Mouse (Mus musculus) embryonic fibroblast, embryonic 13.5 days (primary cell): ENCODE data around the gene Gak. TPM values are rescaled to one million over a fixed set of nuclear protein-coding genes. Genes with fewer than 3 reads are reported as not detected.
A peak's percentile ranks its signal among the peaks of the same experiment; 100 is the strongest.

Source experiments
- H3K27ac ChIP-seq: 2 replicates; pipeline ENCODE4 v1.5.1; 2012; ENCODE audit warnings: low read length, control low read depth, inconsistent platforms; ENCODE audit not compliant: insufficient read depth
- H3K4me1 ChIP-seq: 2 replicates; pipeline ENCODE4 v1.6.1; 2011; ENCODE audit warnings: low read length; ENCODE audit not compliant: control insufficient read depth, insufficient read depth
- H3K4me3 ChIP-seq: 2 replicates; pipeline ENCODE4 v1.5.1; 2011; ENCODE audit warnings: mild to moderate bottlenecking, control low read depth, low read length; ENCODE audit not compliant: insufficient read depth
- CTCF ChIP-seq: IDR thresholded peaks from 2 replicates; pipeline ENCODE4 v1.5.1; 2011; ENCODE audit warnings: mild to moderate bottlenecking, control low read depth, low read length, moderate library complexity, borderline replicate concordance; ENCODE audit not compliant: insufficient read depth
- POLR2A ChIP-seq: IDR thresholded peaks from 2 replicates; pipeline ENCODE4 v1.6.1; 2011; ENCODE audit warnings: low read depth, mild to moderate bottlenecking, control low read depth, low read length, moderate library complexity
- polyA plus RNA-seq: library from polyadenylated mRNA; stranded (reverse); fragments of >200 nt; gene quantifications from 2 replicates; pipeline ENCODE4 v1.2.4, GENCODE M21; 2011; ENCODE audit warnings: low read depth; ENCODE audit not compliant: missing spikeins, insufficient read length

The Gak gene
- 74.7 and 92.7 TPM in 2 replicates for polyA plus RNA-seq

- TF ChIP-seq POLR2A (peak; percentile 96), CTCF (no peak)
- no peak within 1 kb of the TSS; the same call in 1 of the 2 replicates for H3K27ac ChIP-seq
- H3K4me3 ChIP-seq: peak within 1 kb of the TSS; percentile 76
These were observed at the start of gene Gak, which contains the start of gene Tmem175 for GRCm38 (mm10) chr5:108629634-108630483. Gak (minus strand) TSS chr5:108629755. Tmem175 (plus strand) TSS chr5:108629770.

DNA sequence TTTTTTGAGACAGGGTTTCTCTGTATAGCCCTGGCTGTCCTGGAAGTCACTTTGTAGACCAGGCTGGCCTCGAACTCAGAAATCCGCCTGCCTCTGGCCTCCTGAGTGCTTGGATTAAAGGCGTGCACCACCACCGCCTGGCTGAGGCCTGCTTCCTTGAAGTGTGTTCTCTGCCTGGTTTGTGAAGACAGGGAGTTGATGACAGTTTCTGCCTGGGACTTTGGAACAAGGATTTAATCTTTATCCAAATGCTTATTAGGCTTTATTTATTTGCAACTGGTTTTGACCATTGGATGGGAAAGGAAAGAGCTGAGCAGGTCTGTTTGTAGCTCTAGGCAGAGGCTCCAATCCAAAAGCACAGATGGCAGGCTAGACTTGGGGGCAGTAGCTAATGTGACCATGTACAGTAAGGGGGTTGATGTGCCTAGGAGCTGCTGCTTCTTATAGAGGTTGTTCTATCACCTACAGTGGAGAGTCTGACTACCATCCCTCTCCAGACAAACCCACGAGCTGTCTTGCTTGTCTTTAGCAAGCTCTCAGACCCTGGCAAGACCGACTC, 48.8 kb upstream of the Gak start:
- H3K4me3 ChIP-seq: no peak overlapping the region
- H3K27ac ChIP-seq: no peak overlapping the region
- TF ChIP-seq POLR2A (no peak), CTCF (no peak)
- H3K4me1 ChIP-seq: peaks cover 8% of the 10 kb centered on the region

More at GRCm38 (mm10) chr5:108629634-108630483, at the start of gene Gak, which contains the start of gene Tmem175:
- H3K4me1 ChIP-seq: peaks cover 5% of the 10 kb centered on the region

- peak; percentile 44; the same call in 1 of the 2 replicates for TF ChIP-seq POLR2A
- TF ChIP-seq CTCF: no peak
- H3K27ac ChIP-seq: no peak overlapping the region
- H3K4me3 ChIP-seq: no peak overlapping the region
- peaks cover 8% of the 10 kb centered on the region for H3K4me1 ChIP-seq
These were observed 48.2 kb upstream of the Gak start for GRCm38 (mm10) chr5:108677605-108678295.

GRCm38 (mm10) chr5:108676772-108677498, 47.4 kb upstream of the Gak start:
- no peak overlapping the region for H3K4me3 ChIP-seq
- H3K4me1 ChIP-seq: peaks cover 8% of the 10 kb centered on the region
- no peak overlapping the region for H3K27ac ChIP-seq
- peak; percentile 26; the same call in 1 of the 2 replicates for TF ChIP-seq CTCF
- no peak; the same call in 1 of the 2 replicates for TF ChIP-seq POLR2A

GRCm38 (mm10) chr5:108675251-108675816, 45.8 kb upstream of the Gak start, which contains the start of gene Slc26a1:
Slc26a1 (minus strand) TSS chr5:108675569.
- Histone ChIP-seq H3K27ac (no peak within 1 kb of the TSS), H3K4me3 (no peak within 1 kb of the TSS)
- TF ChIP-seq CTCF: no peak
- TF ChIP-seq POLR2A: no peak

DNA sequence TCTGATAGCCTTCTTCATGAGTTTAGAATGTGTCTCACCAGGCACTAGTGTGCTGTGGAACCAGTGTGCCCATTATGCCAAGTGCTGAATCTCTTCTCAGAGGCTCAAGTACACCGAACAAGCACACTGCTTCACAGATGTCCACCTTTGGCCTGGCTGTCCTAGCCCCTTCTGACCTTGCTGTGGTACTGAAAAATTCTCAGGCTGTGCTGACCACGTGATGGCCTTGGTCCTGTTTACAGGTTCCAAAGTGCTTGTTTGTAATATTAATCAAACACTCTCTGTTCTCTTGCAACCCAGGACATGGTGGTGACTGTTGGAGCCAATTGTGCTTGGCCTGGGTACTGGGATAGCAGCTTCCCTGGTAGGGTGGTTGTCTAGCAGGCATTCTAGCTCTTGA, 45.1 kb upstream of the Gak start:
- no peak for TF ChIP-seq CTCF
- no peak for TF ChIP-seq POLR2A
- H3K27ac ChIP-seq: no peak overlapping the region
- H3K4me1 ChIP-seq: no peaks in the 10 kb centered on the region
- H3K4me3 ChIP-seq: no peak overlapping the region

More at GRCm38 (mm10) chr5:108675251-108675816, 45.8 kb upstream of the Gak start, which contains the start of gene Slc26a1:
- H3K4me1 ChIP-seq: no peaks in the 10 kb centered on the region

DNA sequence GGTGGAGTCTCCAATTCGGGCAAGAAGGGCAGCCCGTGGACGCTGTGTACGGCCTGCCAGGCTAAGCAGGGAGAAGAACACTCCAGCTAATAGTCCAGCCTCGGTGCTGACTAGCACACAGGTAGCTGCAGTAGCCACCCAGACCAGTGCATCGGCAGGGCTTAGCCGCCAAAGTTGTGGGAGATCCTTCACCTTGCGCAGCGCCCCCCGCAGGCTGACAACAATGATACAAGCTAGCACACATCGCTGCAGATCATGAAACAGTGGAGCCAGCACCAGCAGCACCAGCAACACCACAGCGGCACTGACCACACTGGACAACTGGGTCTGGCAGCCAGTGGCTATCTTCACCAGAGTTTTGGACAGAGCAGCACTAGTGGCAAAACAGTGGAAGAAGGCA, 42.2 kb upstream of the Gak start:
- Histone ChIP-seq H3K4me3 (no peak overlapping the region), H3K4me1 (peaks cover 4% of the 10 kb centered on the region; the same call in 1 of the 2 replicates), H3K27ac (no peak overlapping the region)
- no peak for TF ChIP-seq CTCF
- TF ChIP-seq POLR2A: no peak

DNA sequence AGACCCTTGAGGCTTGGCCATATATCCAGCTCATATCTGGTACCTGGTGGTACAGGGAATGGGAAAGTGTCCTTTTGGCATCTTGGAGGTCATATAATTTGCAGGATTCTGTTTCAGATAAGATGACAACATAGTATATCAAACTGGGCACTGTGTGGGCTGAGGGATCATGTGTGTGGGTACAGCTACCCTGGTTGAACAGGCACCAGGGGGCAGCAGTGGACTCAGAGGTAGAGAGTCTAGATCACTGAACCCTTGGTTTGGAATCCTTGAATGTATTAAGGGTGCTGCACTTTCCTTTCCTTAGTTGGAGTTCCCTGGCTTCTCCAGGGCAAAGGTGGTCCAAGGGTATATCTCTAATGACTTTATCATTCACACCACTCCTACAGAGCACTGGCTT, 41.2 kb upstream of the Gak start:
- Histone ChIP-seq H3K4me3 (no peak overlapping the region), H3K27ac (no peak overlapping the region), H3K4me1 (peaks cover 4% of the 10 kb centered on the region; the same call in 1 of the 2 replicates)
- TF ChIP-seq POLR2A: no peak; the same call in 1 of the 2 replicates
- peak; percentile 38; the same call in 1 of the 2 replicates for TF ChIP-seq CTCF

GRCm38 (mm10) chr5:108669986-108670385, 40.4 kb upstream of the Gak start:
- Histone ChIP-seq H3K4me3 (peak overlapping the region; percentile 55), H3K27ac (no peak overlapping the region), H3K4me1 (peaks cover 4% of the 10 kb centered on the region; the same call in 1 of the 2 replicates)
- no peak for TF ChIP-seq POLR2A
- TF ChIP-seq CTCF: no peak
